Mouse (Mus musculus) CH12.LX (cell line): ENCODE results near the gene Itpr3. TPM values are rescaled to one million over a fixed set of nuclear protein-coding genes. Genes with fewer than 3 reads are reported as not detected.
A peak's percentile ranks its signal among the peaks of the same experiment; 100 is the strongest.

ENCODE experiments used
- DNase-seq: peaks from one replicate; pipeline ENCODE4 v3.0.0-alpha.2; 2013; ENCODE audit errors: extremely low read depth
- H3K27ac ChIP-seq: 2 replicates; pipeline ENCODE4 v1.5.1; 2012; ENCODE audit warnings: low read depth, mild to moderate bottlenecking, control low read depth, moderate library complexity; ENCODE audit not compliant: insufficient read depth
- H3K27me3 ChIP-seq: replicated peaks from 2 replicates; pipeline ENCODE3; 2012; ENCODE audit warnings: inconsistent platforms
- H3K36me3 ChIP-seq, 2 experiments: replicated peaks in 1 of 2; 2 replicates each; pipeline versions ENCODE3 to v1.6.1; 2012; ENCODE audit warnings: inconsistent platforms in 1 of 2, low read length in 1 of 2, mild to moderate bottlenecking in 1 of 2, mixed read lengths in 1 of 2, moderate library complexity in 1 of 2; ENCODE audit not compliant: control insufficient read depth in 1 of 2, insufficient read depth in 1 of 2
- H3K4me1 ChIP-seq, 2 experiments: 2 replicates each; pipeline ENCODE4 v1.6.1; 2012; ENCODE audit warnings: inconsistent platforms in 1 of 2, moderate library complexity in 1 of 2; ENCODE audit not compliant: insufficient read depth in 2 of 2, control insufficient read depth in 1 of 2
- H3K4me2 ChIP-seq: 2 replicates; pipeline ENCODE4 v1.6.1; 2012; ENCODE audit warnings: low read depth, mild to moderate bottlenecking, control low read depth; ENCODE audit not compliant: poor library complexity, insufficient read depth, severe bottlenecking
- H3K4me3 ChIP-seq, 3 experiments: fragments of 150-350 bp in 1 of 3; sonication (generic) in 1 of 3; replicated peaks in 1 of 3; 2 replicates each; pipeline versions ENCODE3 to v1.5.1; 2011 to 2012; ENCODE audit warnings: low read depth in 2 of 3, low read length in 2 of 3, mild to moderate bottlenecking in 2 of 3, moderate library complexity in 2 of 3, control low read depth in 1 of 3, improper control_type of control experiment in 1 of 3, inconsistent platforms in 1 of 3, mixed read lengths in 1 of 3; ENCODE audit not compliant: poor library complexity in 1 of 3
- H3K79me2 ChIP-seq: replicated peaks from 2 replicates; pipeline ENCODE4 v1.6.1; 2012; ENCODE audit warnings: mild to moderate bottlenecking, moderate library complexity; ENCODE audit not compliant: control insufficient read depth, poor library complexity, insufficient read depth, severe bottlenecking; ENCODE audit errors: extremely low read depth
- H3K9ac ChIP-seq: 2 replicates; pipeline ENCODE4 v1.6.1; 2012; ENCODE audit warnings: low read depth, mild to moderate bottlenecking, control low read depth, moderate library complexity; ENCODE audit not compliant: insufficient read depth
- H3K9me3 ChIP-seq: replicated peaks from 2 replicates; pipeline ENCODE3; 2012; ENCODE audit warnings: low read length, inconsistent platforms, mixed read lengths
- BHLHE40 ChIP-seq: IDR thresholded peaks from 2 replicates; pipeline ENCODE4 v1.6.1; 2011; ENCODE audit warnings: mild to moderate bottlenecking, low read depth, low read length, improper control_type of control experiment
- CHD1 ChIP-seq: IDR thresholded peaks from 2 replicates; pipeline ENCODE4 v1.6.1; 2012; ENCODE audit warnings: low read depth, low read length, improper control_type of control experiment, inconsistent platforms
- CHD2 ChIP-seq: IDR thresholded peaks from 2 replicates; pipeline ENCODE4 v1.6.1; 2011; ENCODE audit warnings: low read length, improper control_type of control experiment
- E2F4 ChIP-seq: IDR thresholded peaks from 2 replicates; pipeline ENCODE4 v1.6.1; 2011; ENCODE audit warnings: low read depth, low read length, improper control_type of control experiment; ENCODE audit not compliant: insufficient replicate concordance
- EP300 ChIP-seq: IDR thresholded peaks from 2 replicates; pipeline ENCODE4 v1.6.1; 2011; ENCODE audit warnings: low read length, improper control_type of control experiment
- GABPA ChIP-seq: IDR thresholded peaks from 2 replicates; pipeline ENCODE4 v1.6.1; 2012; ENCODE audit warnings: low read depth, low read length, improper control_type of control experiment, inconsistent platforms; ENCODE audit not compliant: insufficient replicate concordance
- HCFC1 ChIP-seq: IDR thresholded peaks from 2 replicates; pipeline ENCODE4 v1.6.1; 2012; ENCODE audit warnings: low read depth, mild to moderate bottlenecking, inconsistent platforms, low read length, improper control_type of control experiment
- IRF4 ChIP-seq: IDR thresholded peaks from 2 replicates; pipeline ENCODE4 v1.6.1; 2014; ENCODE audit warnings: low read depth, mild to moderate bottlenecking, inconsistent platforms, low read length, improper control_type of control experiment
- JUND ChIP-seq: conservative IDR thresholded peaks from 2 replicates; pipeline ENCODE4 v1.6.1; 2011; ENCODE audit warnings: low read depth, low read length, improper control_type of control experiment
- KAT2A ChIP-seq: IDR thresholded peaks from 2 replicates; pipeline ENCODE4 v1.6.1; 2012; ENCODE audit warnings: low read length, improper control_type of control experiment, inconsistent platforms; ENCODE audit not compliant: insufficient replicate concordance
- MAFK ChIP-seq: IDR thresholded peaks from 2 replicates; pipeline ENCODE4 v1.6.1; 2011; ENCODE audit warnings: low read length, improper control_type of control experiment; ENCODE audit not compliant: insufficient replicate concordance
- MAX ChIP-seq: IDR thresholded peaks from 2 replicates; pipeline ENCODE4 v1.6.1; 2011; ENCODE audit warnings: low read length, improper control_type of control experiment
- MXI1 ChIP-seq: IDR thresholded peaks from 2 replicates; pipeline ENCODE4 v1.6.1; 2011; ENCODE audit warnings: mild to moderate bottlenecking, low read depth, low read length, improper control_type of control experiment
- MYC ChIP-seq: IDR thresholded peaks from 2 replicates; pipeline ENCODE4 v1.6.1; 2011; ENCODE audit warnings: low read depth, mild to moderate bottlenecking, improper control_type of control experiment, low read length
- NELFE ChIP-seq: IDR thresholded peaks from 2 replicates; pipeline ENCODE4 v1.6.1; 2011; ENCODE audit warnings: low read depth, low read length, improper control_type of control experiment
- NRF1 ChIP-seq: IDR thresholded peaks from 2 replicates; pipeline ENCODE4 v1.6.1; 2014; ENCODE audit warnings: low read depth, mild to moderate bottlenecking, inconsistent platforms, low read length, improper control_type of control experiment, moderate library complexity
- PAX5 ChIP-seq: IDR thresholded peaks from 2 replicates; pipeline ENCODE4 v1.6.1; 2012; ENCODE audit warnings: low read length, inconsistent platforms, mixed read lengths
- POLR2A ChIP-seq: IDR thresholded peaks from 2 replicates; pipeline ENCODE4 v1.6.1; 2011; ENCODE audit warnings: low read depth, mild to moderate bottlenecking, improper control_type of control experiment, low read length
- POLR2AphosphoS2 ChIP-seq: IDR thresholded peaks from 2 replicates; pipeline ENCODE4 v1.6.1; 2011; ENCODE audit warnings: low read depth, low read length, improper control_type of control experiment
- SIN3A ChIP-seq: IDR thresholded peaks from 2 replicates; pipeline ENCODE4 v1.6.1; 2012; ENCODE audit warnings: low read length, improper control_type of control experiment, inconsistent platforms
- SMC3 ChIP-seq: IDR thresholded peaks from 2 replicates; pipeline ENCODE4 v1.6.1; 2011; ENCODE audit warnings: low read depth, low read length, improper control_type of control experiment
- TBP ChIP-seq: conservative IDR thresholded peaks from 2 replicates; pipeline ENCODE4 v1.6.1; 2011; ENCODE audit warnings: low read depth, low read length, improper control_type of control experiment
- TCF12 ChIP-seq: IDR thresholded peaks from 2 replicates; pipeline ENCODE4 v1.6.1; 2014; ENCODE audit warnings: low read depth, mild to moderate bottlenecking, inconsistent platforms, low read length, improper control_type of control experiment
- UBTF ChIP-seq: IDR thresholded peaks from 2 replicates; pipeline ENCODE4 v1.6.1; 2012; ENCODE audit warnings: low read depth, mild to moderate bottlenecking, inconsistent platforms, low read length, improper control_type of control experiment, moderate library complexity
- USF1 ChIP-seq: IDR thresholded peaks from 2 replicates; pipeline ENCODE4 v1.6.1; 2014; ENCODE audit warnings: low read depth, mild to moderate bottlenecking, inconsistent platforms, low read length, improper control_type of control experiment
- USF2 ChIP-seq: conservative IDR thresholded peaks from 2 replicates; pipeline ENCODE4 v1.6.1; 2011; ENCODE audit warnings: low read depth, low read length, improper control_type of control experiment
- ZC3H11A ChIP-seq: IDR thresholded peaks from 2 replicates; pipeline ENCODE4 v1.6.1; 2012; ENCODE audit warnings: low read depth, mild to moderate bottlenecking, inconsistent platforms, low read length, improper control_type of control experiment
- ZNF384 ChIP-seq: IDR thresholded peaks from 2 replicates; pipeline ENCODE4 v1.6.1; 2012; ENCODE audit warnings: low read depth, low read length, improper control_type of control experiment, inconsistent platforms
- dilution Hi-C: fragments of 300-500 bp; cut with MboI; formaldehyde crosslinking; loops from 2 replicates; pipeline ENCODE4 v1.14.3; 2020; ENCODE audit warnings: low sequenced_read_pairs; ENCODE audit not compliant: extremely low pct_unique_long_range_greater_than_20kb, extremely low pct_ligation_motif_present
- in situ Hi-C: fragments of 300-500 bp; cut with MboI; formaldehyde crosslinking; loops from 3 replicates; pipeline ENCODE4 v1.14.3; 2019; ENCODE audit warnings: low sequenced_read_pairs, low pct_ligation_motif_present, low pct_unique_long_range_greater_than_20kb, mixed read lengths
- polyA plus RNA-seq: library from polyadenylated mRNA; unstranded; fragments of >175 nt; gene quantifications from 2 replicates; pipeline ENCODE4 v1.2.1, GENCODE M21; 2012; ENCODE audit warnings: low read depth; ENCODE audit not compliant: insufficient read length
- total RNA-seq, 2 experiments: library from RNA; depleted of rRNA; stranded (reverse); fragments of 300-350 nt in 1 of 2; fragments of >200 nt in 1 of 2; gene quantifications; 2 replicates each; pipeline ENCODE4 v1.2.3; 2012 to 2014

The Itpr3 gene
- total and polyA plus RNA-seq, 3 experiments, result 2.5 to 11.3 (median 9.5) TPM

DNA sequence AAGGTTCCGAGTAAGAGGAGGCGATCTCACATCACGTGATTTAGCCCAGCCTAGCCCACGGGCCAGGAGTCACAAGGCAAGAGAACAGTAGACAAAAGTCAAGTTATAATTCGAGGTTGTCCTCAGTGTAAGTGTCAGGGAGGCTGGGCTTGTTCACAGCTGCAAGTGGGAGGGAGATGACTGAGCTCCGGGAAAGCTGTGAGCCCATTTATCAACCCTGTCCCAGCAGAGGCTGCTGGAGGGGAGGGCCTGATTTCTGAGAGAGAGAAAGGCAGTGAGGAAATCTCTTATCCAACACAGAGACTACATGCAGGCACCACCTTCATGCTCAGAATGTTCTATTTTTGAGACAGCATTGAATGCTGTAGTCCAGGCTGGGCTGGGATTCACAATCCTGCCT, 44.2 kb upstream of the Itpr3 start:
- no peak overlapping the region for H3K9ac ChIP-seq
- no peak overlapping the region for H3K4me3 ChIP-seq
- H3K27ac ChIP-seq, result no peak overlapping the region

DNA sequence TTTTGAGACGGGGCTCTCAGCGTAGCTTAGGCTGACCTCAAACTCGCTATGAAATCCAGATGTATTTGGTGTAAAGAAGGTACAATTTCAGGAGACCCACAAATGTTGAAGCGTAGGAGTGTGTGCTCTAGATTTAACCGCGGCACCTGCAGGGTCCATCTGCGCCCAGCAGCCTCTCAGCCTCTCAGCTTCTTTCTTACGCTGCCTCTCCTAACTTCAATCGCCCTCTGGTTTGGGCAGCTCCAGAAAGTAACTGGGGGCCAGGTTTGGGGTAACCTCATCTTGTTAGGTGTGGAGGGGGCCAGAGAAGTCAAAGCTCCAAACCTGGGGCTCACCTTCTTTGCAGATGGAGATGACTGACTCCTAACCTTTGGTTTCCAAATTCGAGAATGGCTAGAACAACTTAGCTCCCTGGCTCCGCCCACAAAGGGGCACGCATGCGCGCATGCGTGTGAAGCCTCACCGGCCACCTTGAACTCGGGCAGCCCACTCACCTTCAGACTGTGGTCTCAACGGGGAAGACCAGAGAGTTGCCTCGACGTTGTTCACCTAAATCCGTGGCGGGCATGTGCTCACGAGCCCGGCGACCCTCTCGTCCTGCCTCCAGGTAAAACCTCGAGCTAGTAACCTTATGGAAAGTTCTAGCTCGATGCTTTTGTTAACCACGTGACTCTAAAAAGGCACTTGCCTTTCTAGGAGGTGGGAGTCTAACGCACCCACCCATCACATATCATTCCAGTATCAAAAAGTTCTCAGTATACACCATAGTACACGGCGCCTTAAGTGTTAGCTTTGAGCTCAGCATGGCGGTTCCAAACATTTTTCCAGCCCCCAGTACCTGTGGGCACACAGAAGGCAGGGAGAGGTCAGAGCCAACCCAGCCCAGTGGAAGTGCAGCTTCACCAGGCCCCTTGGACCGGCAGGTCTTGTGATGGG, 39.3 kb upstream of the Itpr3 start:
- Histone ChIP-seq H3K79me2 (no peaks in the 10 kb centered on the region), H3K4me3 (peak overlapping the region; percentile 42 to 64 (median 63)), H3K27me3 (no peaks in the 10 kb centered on the region), H3K9ac (peak overlapping the region; percentile 39), H3K4me2 (peak overlapping the region; percentile 96), H3K4me1 (peaks cover 0 to 31% of the 10 kb centered on the region in 2 experiments; a peak in 2 of 4 replicates), H3K27ac (peak overlapping the region; percentile 18), H3K9me3 (no peaks in the 10 kb centered on the region), H3K36me3 (peaks cover 28 to 33% of the 10 kb centered on the region in 2 experiments)
- in situ Hi-C loops, result no loop called here
- dilution Hi-C loops, result no loop called here
- DNase-seq, result peak; percentile 90
- TF ChIP-seq MAFK, result no peak
- no peak for TF ChIP-seq ZNF384
- no peak for TF ChIP-seq CHD1
- TF ChIP-seq MYC, result peak; percentile 89
- TF ChIP-seq TCF12, result 0 out of 2 replicates have a peak, but pooled peaks have one; percentile 58
- TF ChIP-seq IRF4, result no peak
- no peak for TF ChIP-seq CHD2
- 0 out of 2 replicates have a peak, but pooled peaks have one; percentile 20 for TF ChIP-seq SIN3A
- TF ChIP-seq TBP, result no peak
- peak; percentile 68 for TF ChIP-seq NELFE
- TF ChIP-seq USF2, result peak; percentile 71
- peak; percentile 91 for TF ChIP-seq MAX
- no peak for TF ChIP-seq POLR2AphosphoS2
- TF ChIP-seq JUND, result no peak
- TF ChIP-seq KAT2A, result peak; percentile 62; the same call in 1 of the 2 replicates
- TF ChIP-seq MXI1, result peak; percentile 73
- no peak for TF ChIP-seq ZC3H11A
- TF ChIP-seq POLR2A, result peak; percentile 73; the same call in 1 of the 2 replicates
- TF ChIP-seq PAX5, result no peak
- TF ChIP-seq USF1, result peak; percentile 80
- TF ChIP-seq SMC3, result no peak
- TF ChIP-seq NRF1, result peak; percentile 93
- no peak; the same call in 1 of the 2 replicates for TF ChIP-seq GABPA
- TF ChIP-seq UBTF, result no peak
- TF ChIP-seq HCFC1, result peak; percentile 85

More for the DNA sequence above, 44.2 kb upstream of the Itpr3 start:
- Histone ChIP-seq H3K4me2 (no peak overlapping the region), H3K79me2 (no peaks in the 10 kb centered on the region), H3K4me1 (peaks cover 6 to 46% of the 10 kb centered on the region in 2 experiments), H3K9me3 (no peaks in the 10 kb centered on the region), H3K27me3 (no peaks in the 10 kb centered on the region), H3K36me3 (no peaks in the 10 kb centered on the region)
- in situ Hi-C loops, result no loop called here
- TF ChIP-seq MXI1 (no peak), GABPA (no peak), IRF4 (no peak), MAFK (no peak), ZC3H11A (no peak), SMC3 (no peak), SIN3A (no peak), USF1 (no peak), TCF12 (no peak), PAX5 (no peak), EP300 (no peak), MAX (no peak), BHLHE40 (no peak), UBTF (no peak), E2F4 (no peak), CHD2 (no peak), ZNF384 (no peak), POLR2A (no peak)
- DNase-seq, result no peak
- dilution Hi-C loops, result no loop called here
